Mouse (Mus musculus): ENCODE data around the gene Chaf1a. TPM values are rescaled to one million over a fixed set of nuclear protein-coding genes. Genes with fewer than 3 reads are reported as not detected.
"Not testable (repeated sequence)": the region's sequence is repeated elsewhere in the genome, so short reads cannot be mapped to it uniquely, and the experiment has no call there.

Chaf1a gene
- polyA plus RNA-seq, 1 experiment from 2014 or later = 5.0 TPM

DNA sequence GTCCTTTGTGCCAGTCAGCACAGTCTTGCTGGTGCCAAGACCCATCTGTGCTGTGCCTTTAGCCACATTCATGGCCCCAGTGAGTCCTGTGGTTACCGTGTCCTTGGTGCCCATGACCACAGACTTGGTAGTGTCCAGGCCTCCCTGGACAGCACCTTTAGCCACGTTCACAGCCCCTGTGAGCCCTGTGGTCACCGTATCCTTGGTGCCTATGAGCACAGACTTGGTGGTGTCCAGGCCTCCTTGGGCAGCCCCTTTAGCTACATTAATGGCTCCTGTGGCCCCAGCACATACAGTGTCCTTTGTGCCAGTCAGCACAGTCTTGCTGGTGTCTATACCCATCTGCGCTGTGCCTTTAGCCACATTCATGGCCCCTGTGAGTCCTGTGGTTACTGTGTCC is 66.2 kb downstream of the Chaf1a start:
- WGBS = 93% methylated on average over 4 of the region's 4 CpGs
- H3K36me3 ChIP-seq (replicated peaks) = peaks cover 13% of the 10 kb centered on the region
- H3K27ac ChIP-seq; H3K4me1 ChIP-seq; H3K9me3 ChIP-seq; H3K27me3 ChIP-seq (replicated peaks); H3K4me2 ChIP-seq; H3K4me3 ChIP-seq; ATAC-seq (replicated peaks); H3K9ac ChIP-seq: not testable (repeated sequence)

DNA sequence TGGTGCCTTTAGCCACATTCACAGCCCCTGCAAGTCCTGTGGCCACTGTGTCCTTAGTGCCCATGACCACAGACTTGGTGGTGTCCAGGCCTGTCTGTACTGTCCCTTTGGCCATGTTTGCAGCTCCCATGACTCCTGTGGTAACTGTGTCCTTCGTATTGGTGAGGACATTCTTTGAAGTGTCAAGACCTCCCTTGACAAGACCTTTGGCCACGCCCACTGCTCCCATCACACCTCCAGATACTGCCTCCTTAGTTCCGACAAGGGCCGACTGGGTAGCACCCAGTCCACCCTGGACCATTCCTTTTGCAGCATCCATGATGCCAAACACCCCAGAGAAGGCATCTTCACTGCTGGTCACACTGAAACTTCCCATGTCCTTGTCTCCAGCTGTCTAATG is 66.7 kb downstream of the Chaf1a start:
- WGBS = 83% methylated on average over 4 of the region's 4 CpGs
- Histone ChIP-seq H3K4me1 (no peaks in the 10 kb centered on the region), H3K4me3 (no peak overlapping the region), H3K9me3 (no peaks in the 10 kb centered on the region), H3K27ac (no peak overlapping the region), H3K36me3 (replicated peaks) (peaks cover 10% of the 10 kb centered on the region), H3K27me3 (replicated peaks) (no peaks in the 10 kb centered on the region), H3K4me2 (no peak overlapping the region), H3K9ac (no peak overlapping the region)
- no peak for ATAC-seq (replicated peaks)

DNA sequence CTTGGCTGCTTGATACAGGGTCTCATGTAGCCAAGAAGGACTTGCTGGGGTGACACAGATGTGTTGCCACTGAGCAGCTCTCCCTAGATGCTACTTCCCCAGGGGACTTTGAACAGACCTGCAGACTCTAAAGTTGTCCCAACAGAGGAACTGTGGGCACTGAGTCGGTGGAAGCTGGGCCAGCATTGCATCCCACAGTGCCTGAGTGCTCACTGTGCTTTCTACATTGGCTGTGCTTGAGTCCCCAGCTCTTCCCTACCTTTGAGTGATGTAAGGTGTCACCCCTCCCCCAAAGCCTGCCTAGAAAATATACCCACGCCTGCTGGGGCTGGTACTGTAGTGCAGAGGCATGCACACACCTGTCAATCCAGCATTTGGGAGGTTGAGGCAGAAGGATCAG is 67.5 kb downstream of the Chaf1a start:
- WGBS = 69% methylated on average over 2 of the region's 2 CpGs
- Histone ChIP-seq H3K9ac (no peak overlapping the region), H3K27ac (no peak overlapping the region), H3K4me1 (no peaks in the 10 kb centered on the region), H3K4me3 (no peak overlapping the region), H3K4me2 (no peak overlapping the region), H3K36me3 (replicated peaks) (peaks cover 3% of the 10 kb centered on the region), H3K27me3 (replicated peaks) (no peaks in the 10 kb centered on the region), H3K9me3 (no peaks in the 10 kb centered on the region)
- no peak for ATAC-seq (replicated peaks)

DNA sequence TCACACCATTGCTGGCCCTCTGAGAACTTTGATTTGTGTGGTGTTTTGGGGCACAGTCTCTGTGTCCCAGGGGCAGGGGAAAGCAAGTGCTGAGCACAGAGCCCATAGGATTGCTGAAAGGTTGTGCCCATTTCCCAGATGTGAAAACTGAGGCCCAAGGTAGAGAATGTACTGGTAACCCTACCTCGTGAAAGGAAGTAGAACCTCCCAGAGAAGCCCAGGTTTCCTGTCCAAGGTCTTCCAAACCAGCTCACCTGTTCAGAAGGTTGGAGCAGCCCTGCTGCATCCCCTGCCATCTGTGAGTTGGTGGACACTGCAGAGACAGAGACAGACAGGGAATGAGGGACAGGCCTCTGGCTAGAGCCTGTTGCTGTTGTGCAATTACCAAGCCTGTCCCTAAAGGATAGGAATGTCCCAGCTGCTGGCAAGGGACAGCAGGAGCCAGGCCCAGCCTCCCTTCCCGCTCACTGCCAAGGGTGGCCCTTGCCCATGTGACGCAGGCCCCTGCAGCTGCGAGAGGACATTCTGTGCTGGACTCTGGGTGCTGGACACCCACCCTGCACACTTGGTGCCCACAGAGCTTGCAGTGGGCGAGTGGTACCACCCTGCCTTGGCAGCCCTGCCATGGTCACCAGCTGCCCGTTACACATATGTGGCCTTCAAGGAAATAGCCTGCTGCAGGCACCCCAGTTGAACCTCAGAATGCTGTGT is 68.2 kb downstream of the Chaf1a start:
- Histone ChIP-seq H3K36me3 (replicated peaks) (no peaks in the 10 kb centered on the region), H3K4me2 (no peak overlapping the region), H3K27me3 (replicated peaks) (no peaks in the 10 kb centered on the region), H3K9me3 (no peaks in the 10 kb centered on the region), H3K9ac (no peak overlapping the region), H3K4me3 (no peak overlapping the region), H3K4me1 (no peaks in the 10 kb centered on the region), H3K27ac (no peak overlapping the region)
- no peak for ATAC-seq (replicated peaks)
- 88% methylated on average over 6 of the region's 6 CpGs for WGBS

DNA sequence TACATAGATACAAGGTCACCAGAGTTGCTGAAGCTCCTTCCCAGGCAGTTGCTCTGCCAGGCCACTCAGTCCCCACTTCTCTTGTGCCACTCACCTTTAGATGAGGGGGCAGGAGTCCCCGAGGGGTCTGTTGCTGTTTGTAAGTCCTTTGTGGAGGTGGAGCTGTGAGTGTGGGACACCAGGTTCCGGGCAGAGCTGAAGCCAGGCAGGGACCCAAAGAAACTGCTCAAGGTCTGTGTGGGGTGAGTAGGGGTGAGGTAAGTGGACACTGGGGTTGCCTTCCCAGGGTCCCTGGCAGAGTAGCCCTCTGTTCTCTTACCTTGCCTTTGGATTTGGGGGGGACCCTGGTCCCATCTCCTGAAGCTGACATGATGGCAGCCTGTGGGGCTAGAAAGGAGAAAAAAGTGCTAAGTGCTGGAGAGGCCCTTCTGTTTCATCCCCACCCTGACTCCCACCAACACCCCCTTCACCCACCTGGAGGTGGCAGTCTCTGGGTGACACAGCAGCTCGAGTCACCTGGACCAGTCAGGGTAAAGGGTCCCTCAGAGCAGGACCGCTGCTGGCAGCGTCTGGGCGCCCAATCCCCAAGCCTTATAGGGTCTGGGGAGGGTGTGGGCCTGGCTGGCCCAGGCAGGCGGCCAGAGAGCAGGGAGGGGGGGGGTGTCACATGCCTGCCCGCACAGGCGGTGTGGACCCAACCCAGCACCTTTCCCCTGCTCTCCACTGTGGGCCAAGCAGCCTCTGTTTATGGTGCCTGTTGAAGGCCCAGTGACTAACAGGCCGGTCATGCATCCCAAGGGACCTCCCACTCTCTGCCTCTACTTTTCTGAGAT is 69.2 kb downstream of the Chaf1a start, which contains the start of gene Plin4:
Plin4 (minus strand) TSS at position 585 of the 833 bp plus-strand sequence.
- Histone ChIP-seq H3K9ac (no peak within 1 kb of the TSS), H3K4me1 (no peaks in the 10 kb centered on the region), H3K4me3 (no peak within 1 kb of the TSS), H3K9me3 (no peaks in the 10 kb centered on the region), H3K4me2 (no peak within 1 kb of the TSS), H3K27me3 (replicated peaks) (no peaks in the 10 kb centered on the region), H3K27ac (no peak within 1 kb of the TSS), H3K36me3 (replicated peaks) (no peaks in the 10 kb centered on the region)
- ATAC-seq (replicated peaks) = no peak
- WGBS = 68% methylated on average over 10 of the region's 10 CpGs

DNA sequence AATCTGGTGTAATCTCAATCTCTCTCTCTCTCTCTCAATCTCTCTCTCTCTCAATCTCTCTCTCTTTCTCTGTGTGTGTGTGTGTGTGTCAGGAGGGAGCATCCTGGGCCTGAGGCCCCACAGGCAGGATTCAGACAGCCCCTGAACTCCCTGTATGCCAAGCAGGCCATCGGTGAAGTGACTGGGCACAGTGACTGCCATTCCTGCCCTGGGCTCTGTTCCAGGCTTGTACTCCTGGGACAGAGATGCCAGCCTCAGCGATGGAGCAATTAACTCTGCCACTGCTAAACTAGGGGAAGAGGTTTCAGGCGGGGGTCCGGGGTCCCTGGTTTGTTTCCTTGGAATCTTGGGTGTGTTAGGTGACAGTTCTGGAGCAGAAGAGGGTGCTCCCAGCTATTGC is 70.3 kb downstream of the Chaf1a start:
- Histone ChIP-seq H3K9ac (no peak overlapping the region), H3K27ac (no peak overlapping the region), H3K27me3 (replicated peaks) (no peaks in the 10 kb centered on the region), H3K4me3 (no peak overlapping the region), H3K36me3 (replicated peaks) (no peaks in the 10 kb centered on the region), H3K4me1 (no peaks in the 10 kb centered on the region), H3K9me3 (no peaks in the 10 kb centered on the region), H3K4me2 (no peak overlapping the region)
- 64% methylated on average over 4 of the region's 4 CpGs for WGBS
- no peak for ATAC-seq (replicated peaks)

DNA sequence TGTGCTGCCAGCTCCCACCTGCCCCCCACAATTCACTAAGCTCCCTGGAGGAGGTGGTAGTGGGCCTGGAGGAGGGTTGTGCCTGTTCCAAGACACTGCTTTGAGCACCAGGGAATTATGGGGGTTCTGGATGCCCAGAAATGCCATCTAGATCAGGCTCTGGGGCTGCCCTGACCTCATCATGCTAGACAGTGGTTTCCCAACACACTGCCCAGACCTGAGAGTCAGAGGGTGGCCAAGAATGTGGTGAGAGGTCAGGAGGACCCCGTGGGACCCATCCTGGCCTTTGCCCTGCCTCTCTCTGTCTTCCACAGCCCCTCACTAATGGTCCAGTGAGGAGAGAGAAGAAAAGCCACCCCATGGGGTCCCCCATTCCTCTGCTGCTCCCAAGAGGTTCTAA is 70.8 kb downstream of the Chaf1a start:
- no peak overlapping the region for H3K27ac ChIP-seq
- no peak overlapping the region for H3K4me3 ChIP-seq
- H3K36me3 ChIP-seq (replicated peaks) = no peaks in the 10 kb centered on the region
- no peak overlapping the region for H3K9ac ChIP-seq
- no peak for ATAC-seq (replicated peaks)
- H3K27me3 ChIP-seq (replicated peaks) = no peaks in the 10 kb centered on the region
- H3K4me1 ChIP-seq = no peaks in the 10 kb centered on the region
- 42% methylated on average over 1 of the region's 1 CpGs for WGBS
- H3K9me3 ChIP-seq = no peaks in the 10 kb centered on the region
- no peak overlapping the region for H3K4me2 ChIP-seq

DNA sequence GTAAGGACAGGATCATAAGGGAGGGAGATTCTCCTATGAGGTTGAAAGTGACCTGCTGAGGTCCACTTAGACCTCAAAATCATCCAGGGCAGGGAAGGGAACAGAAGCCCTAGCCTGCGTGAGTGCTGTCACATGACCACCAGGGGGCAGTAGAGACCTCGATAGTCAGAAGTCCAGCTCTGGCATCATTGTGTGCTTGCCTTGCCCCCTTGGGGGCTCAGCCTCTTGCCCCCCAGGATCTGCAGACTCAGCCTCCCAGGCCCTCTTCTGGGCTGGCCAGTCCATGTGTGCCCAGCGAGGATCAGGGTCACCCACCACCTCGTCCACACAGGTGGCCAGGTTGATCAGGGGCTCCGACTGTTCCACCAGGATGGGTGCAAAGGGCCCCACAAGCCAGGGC is 71.6 kb downstream of the Chaf1a start:
- Histone ChIP-seq H3K4me3 (no peak overlapping the region), H3K9me3 (no peaks in the 10 kb centered on the region), H3K4me2 (no peak overlapping the region), H3K4me1 (no peaks in the 10 kb centered on the region), H3K9ac (no peak overlapping the region), H3K36me3 (replicated peaks) (no peaks in the 10 kb centered on the region), H3K27ac (no peak overlapping the region), H3K27me3 (replicated peaks) (no peaks in the 10 kb centered on the region)
- peak; percentile 35 for ATAC-seq (replicated peaks)
- WGBS = 43% methylated on average over 5 of the region's 5 CpGs

DNA sequence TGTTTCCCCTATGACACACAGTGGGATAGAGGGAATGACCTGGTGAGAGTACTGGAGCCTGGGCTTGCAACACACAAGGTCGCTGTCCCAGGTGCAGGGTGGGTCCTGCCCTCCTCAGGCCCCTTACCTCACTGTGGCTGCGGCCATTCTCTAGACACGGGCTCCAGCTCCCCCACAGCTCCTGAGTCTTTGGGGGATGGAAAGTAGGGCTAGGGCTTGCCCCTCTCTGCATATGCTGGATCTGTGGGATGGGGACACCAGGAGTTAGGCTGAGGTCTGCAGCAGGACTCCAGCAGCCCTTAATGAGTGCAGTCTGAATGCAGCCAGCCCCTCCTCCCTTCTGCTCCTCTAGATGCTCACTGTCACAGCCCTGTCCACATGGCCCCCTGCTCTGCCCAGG is 72.5 kb downstream of the Chaf1a start:
- H3K9me3 ChIP-seq = no peaks in the 10 kb centered on the region
- 73% methylated on average over 3 of the region's 3 CpGs for WGBS
- H3K9ac ChIP-seq = no peak overlapping the region
- no peaks in the 10 kb centered on the region for H3K27me3 ChIP-seq (replicated peaks)
- H3K4me3 ChIP-seq = no peak overlapping the region
- no peak overlapping the region for H3K27ac ChIP-seq
- ATAC-seq (replicated peaks) = no peak
- no peaks in the 10 kb centered on the region for H3K36me3 ChIP-seq (replicated peaks)
- H3K4me1 ChIP-seq = peaks cover 6% of the 10 kb centered on the region
- H3K4me2 ChIP-seq = no peak overlapping the region

DNA sequence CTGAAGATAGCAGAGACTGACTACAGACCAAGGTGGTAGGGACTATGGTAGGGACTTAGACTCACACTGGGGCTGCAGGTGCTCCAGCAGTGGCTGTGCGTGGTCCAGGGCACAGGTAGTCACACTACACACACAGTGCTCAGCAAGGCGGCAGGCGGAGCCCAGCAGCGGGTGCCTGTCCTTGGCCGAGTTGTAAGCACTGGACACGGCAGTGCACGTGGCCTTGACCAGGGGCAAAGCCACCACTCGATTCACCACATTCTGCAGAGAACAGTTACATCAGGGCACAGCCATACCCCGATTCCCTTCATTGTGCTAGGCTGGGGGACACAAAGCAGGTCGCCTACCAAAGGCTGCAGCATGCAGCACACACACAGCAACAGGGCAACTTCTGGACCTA is 76.0 kb downstream of the Chaf1a start:
- peaks cover 31% of the 10 kb centered on the region for H3K27me3 ChIP-seq (replicated peaks)
- ATAC-seq (replicated peaks) = no peak

DNA sequence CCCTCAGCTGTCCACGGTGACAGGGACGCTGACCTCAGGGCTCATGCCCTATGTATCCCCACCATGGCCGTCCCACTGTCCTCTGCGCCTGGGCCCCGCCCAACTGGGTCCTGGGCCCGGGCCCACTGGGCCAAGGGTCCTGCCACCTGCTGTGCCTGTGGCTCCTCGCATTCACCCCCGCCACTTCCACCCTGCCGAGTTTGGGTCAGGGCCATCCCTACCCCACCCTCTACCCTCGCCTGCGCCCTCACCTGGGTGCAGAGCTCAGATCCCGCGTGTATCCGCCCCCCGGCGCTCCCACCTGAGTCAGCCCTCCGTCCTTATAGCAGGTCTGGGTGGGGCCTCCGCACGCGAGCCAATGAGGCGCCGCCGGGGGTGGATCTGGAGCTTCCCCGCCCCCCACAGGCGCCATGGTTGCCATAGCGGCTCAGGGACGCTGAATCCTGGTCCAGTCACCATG is 77.0 kb downstream of the Chaf1a start, which contains the start of gene Plin5:
Plin5 (minus strand) TSS at position 346 of the 460 bp plus-strand sequence.
- no peaks in the 10 kb centered on the region for H3K36me3 ChIP-seq (replicated peaks)
- no peak within 1 kb of the TSS for H3K9ac ChIP-seq
- H3K9me3 ChIP-seq = peaks cover 2% of the 10 kb centered on the region; the same call in 1 of the 2 replicates
- no peak within 1 kb of the TSS for H3K27ac ChIP-seq
- H3K27me3 ChIP-seq (replicated peaks) = peaks cover 42% of the 10 kb centered on the region
- ATAC-seq (replicated peaks) = 0 out of 2 replicates have a peak, but pooled peaks have one; percentile 27
- H3K4me2 ChIP-seq = peak within 1 kb of the TSS; percentile 48
- H3K4me3 ChIP-seq = peak within 1 kb of the TSS; percentile 27
- WGBS = 1% methylated on average over 27 of the region's 27 CpGs
- H3K4me1 ChIP-seq = peaks cover 6% of the 10 kb centered on the region

More for the DNA sequence above, 76.0 kb downstream of the Chaf1a start:
- 75% methylated on average over 10 of the region's 10 CpGs for WGBS
- H3K9ac ChIP-seq = no peak overlapping the region
- H3K27ac ChIP-seq = no peak overlapping the region
- H3K36me3 ChIP-seq (replicated peaks) = no peaks in the 10 kb centered on the region
- H3K9me3 ChIP-seq = no peaks in the 10 kb centered on the region
- H3K4me2 ChIP-seq = no peak overlapping the region
- no peak overlapping the region for H3K4me3 ChIP-seq
- H3K4me1 ChIP-seq = peaks cover 6% of the 10 kb centered on the region

DNA sequence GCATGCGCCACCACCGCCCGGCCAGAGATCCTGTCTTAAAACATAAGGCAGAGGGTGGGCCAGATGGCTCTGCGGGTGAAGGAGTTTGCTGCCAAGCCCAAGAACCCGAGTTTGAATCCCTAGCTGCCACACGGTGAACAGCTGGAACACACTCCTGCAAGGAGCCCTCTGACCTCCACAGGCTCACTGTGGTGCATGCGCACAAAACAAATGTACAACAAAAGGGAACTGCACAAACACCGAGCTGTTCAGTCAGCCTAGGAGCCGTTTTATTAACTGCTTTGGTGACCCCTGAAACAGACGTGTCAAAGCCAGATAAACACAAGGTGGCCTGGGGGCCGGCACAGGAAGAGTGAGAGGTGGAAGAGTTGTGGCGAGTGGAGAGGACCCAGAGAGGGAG is 79.2 kb downstream of the Chaf1a start:
- no peak for ATAC-seq (replicated peaks)
- no peak overlapping the region for H3K27ac ChIP-seq
- H3K4me2 ChIP-seq = no peak overlapping the region
- H3K4me1 ChIP-seq = peaks cover 6% of the 10 kb centered on the region
- H3K4me3 ChIP-seq = no peak overlapping the region
- H3K9ac ChIP-seq = no peak overlapping the region
- H3K36me3 ChIP-seq (replicated peaks) = peaks cover 21% of the 10 kb centered on the region
- H3K27me3 ChIP-seq (replicated peaks) = peaks cover 55% of the 10 kb centered on the region
- 42% methylated on average over 12 of the region's 12 CpGs for WGBS
- H3K9me3 ChIP-seq = peaks cover 7% of the 10 kb centered on the region; the same call in 1 of the 2 replicates

All from midbrain, embryonic 15.5 days (tissue).